Mouse (Mus musculus): Measurements from ENCODE around the gene Gm17093. TPM values are rescaled to one million over a fixed set of nuclear protein-coding genes. Genes with fewer than 3 reads are reported as not detected.
"Not testable (repeated sequence)": the region's sequence is repeated elsewhere in the genome, so short reads cannot be mapped to it uniquely, and the experiment has no call there.

Gm17093 gene
- not detected in 2 replicates for polyA plus RNA-seq (2012; rRNA removed)
- not detected in 2 replicates for polyA plus RNA-seq (2014; fragmentation: Nextera tagmentation; extraction: Ambion mirVana)

GRCm38 (mm10) chr14:44517976-44518375 lies at the start of gene Gm17093:
Gm17093 (plus strand) TSS chr14:44518276.
- ATAC-seq (ENCODE audit: low FRiP score, low read depth); H3K27me3 ChIP-seq (ENCODE audit: control insufficient read depth, insufficient read depth, low read length); H3K4me1 ChIP-seq (ENCODE audit: control insufficient read depth, insufficient read depth, low read length); H3K27ac ChIP-seq (replicated peaks; ENCODE audit: low read depth, low read length); H3K4me2 ChIP-seq (replicated peaks; ENCODE audit: low read depth, low read length, severe bottlenecking); H3K9ac ChIP-seq (ENCODE audit: low read depth, low read length, severe bottlenecking); DNase-seq (ENCODE audit: low spot score); H3K4me3 ChIP-seq (replicated peaks; ENCODE audit: low read length); H3K9me3 ChIP-seq (ENCODE audit: control insufficient read depth, low read length); H3K36me3 ChIP-seq (ENCODE audit: control insufficient read depth, insufficient read depth, low read length): not testable (repeated sequence)
- WGBS = 80% methylated on average over 5 of the region's 5 CpGs

GRCm38 (mm10) chr14:44492163-44492562 lies 25.9 kb upstream of the Gm17093 start, which contains the start of gene BC061237:
BC061237 (plus strand) TSS chr14:44492463.
- not testable (repeated sequence) for H3K4me2 ChIP-seq (replicated peaks; ENCODE audit: low read depth, low read length, severe bottlenecking); H3K9me3 ChIP-seq (ENCODE audit: control insufficient read depth, low read length); ATAC-seq (ENCODE audit: low FRiP score, low read depth); H3K27ac ChIP-seq (replicated peaks; ENCODE audit: low read depth, low read length); H3K4me1 ChIP-seq (ENCODE audit: control insufficient read depth, insufficient read depth, low read length); H3K27me3 ChIP-seq (ENCODE audit: control insufficient read depth, insufficient read depth, low read length); H3K36me3 ChIP-seq (ENCODE audit: control insufficient read depth, insufficient read depth, low read length); H3K9ac ChIP-seq (ENCODE audit: low read depth, low read length, severe bottlenecking); DNase-seq (ENCODE audit: low spot score); H3K4me3 ChIP-seq (replicated peaks; ENCODE audit: low read length)
- WGBS = 100% methylated on average over 1 of the region's 1 CpGs

GRCm38 (mm10) chr14:44547961-44548360 lies 29.9 kb downstream of the Gm17093 start:
- not testable (repeated sequence) for H3K4me2 ChIP-seq (replicated peaks; ENCODE audit: low read depth, low read length, severe bottlenecking); H3K27me3 ChIP-seq (ENCODE audit: control insufficient read depth, insufficient read depth, low read length); ATAC-seq (ENCODE audit: low FRiP score, low read depth); H3K4me1 ChIP-seq (ENCODE audit: control insufficient read depth, insufficient read depth, low read length); H3K36me3 ChIP-seq (ENCODE audit: control insufficient read depth, insufficient read depth, low read length); H3K4me3 ChIP-seq (replicated peaks; ENCODE audit: low read length); H3K27ac ChIP-seq (replicated peaks; ENCODE audit: low read depth, low read length); H3K9me3 ChIP-seq (ENCODE audit: control insufficient read depth, low read length); H3K9ac ChIP-seq (ENCODE audit: low read depth, low read length, severe bottlenecking); DNase-seq (ENCODE audit: low spot score)
- WGBS = 77% methylated on average over 3 of the region's 5 CpGs

Other genes starting within 250 kb of the Gm17093 start
- gene Gm8220, start 232.7 kb upstream of the Gm17093 start, polyA plus RNA-seq (2012; rRNA removed) = not detected in 2 replicates
- gene Gm8220, start 232.7 kb upstream of the Gm17093 start, polyA plus RNA-seq (2014; fragmentation: Nextera tagmentation; extraction: Ambion mirVana) = not detected in 2 replicates
- not detected in 2 replicates for gene Gm5930, start 179.7 kb upstream of the Gm17093 start, polyA plus RNA-seq (2012; rRNA removed)
- gene Gm5930, start 179.7 kb upstream of the Gm17093 start, polyA plus RNA-seq (2014; fragmentation: Nextera tagmentation; extraction: Ambion mirVana) = not detected in 2 replicates
- gene Gm8229, start 152.9 kb upstream of the Gm17093 start, polyA plus RNA-seq (2012; rRNA removed) = not detected in 2 replicates
- not detected in 2 replicates for gene Gm8229, start 152.9 kb upstream of the Gm17093 start, polyA plus RNA-seq (2014; fragmentation: Nextera tagmentation; extraction: Ambion mirVana)
- gene Gm3371, start 107.6 kb upstream of the Gm17093 start, polyA plus RNA-seq (2012; rRNA removed) = not detected in 2 replicates
- gene Gm3371, start 107.6 kb upstream of the Gm17093 start, polyA plus RNA-seq (2014; fragmentation: Nextera tagmentation; extraction: Ambion mirVana) = not detected in 2 replicates
- gene Gm8232, start 84.6 kb upstream of the Gm17093 start, polyA plus RNA-seq (2012; rRNA removed) = not detected in 2 replicates
- gene Gm8232, start 84.6 kb upstream of the Gm17093 start, polyA plus RNA-seq (2014; fragmentation: Nextera tagmentation; extraction: Ambion mirVana) = not detected in 2 replicates
- not detected in 2 replicates for gene BC061237, start 25.8 kb upstream of the Gm17093 start, polyA plus RNA-seq (2012; rRNA removed)
- gene BC061237, start 25.8 kb upstream of the Gm17093 start, polyA plus RNA-seq (2014; fragmentation: Nextera tagmentation; extraction: Ambion mirVana) = not detected in 2 replicates
- gene Gm8247, start 64.9 kb downstream of the Gm17093 start, polyA plus RNA-seq (2012; rRNA removed) = not detected in 2 replicates
- not detected in 2 replicates for gene Gm8247, start 64.9 kb downstream of the Gm17093 start, polyA plus RNA-seq (2014; fragmentation: Nextera tagmentation; extraction: Ambion mirVana)
- gene Gm5624, start 109.7 kb downstream of the Gm17093 start, polyA plus RNA-seq (2012; rRNA removed) = not detected in 2 replicates
- gene Gm5624, start 109.7 kb downstream of the Gm17093 start, polyA plus RNA-seq (2014; fragmentation: Nextera tagmentation; extraction: Ambion mirVana) = not detected in 2 replicates
- gene Gm8257, start 188.2 kb downstream of the Gm17093 start, polyA plus RNA-seq (2012; rRNA removed) = not detected in 2 replicates
- gene Gm8257, start 188.2 kb downstream of the Gm17093 start, polyA plus RNA-seq (2014; fragmentation: Nextera tagmentation; extraction: Ambion mirVana) = not detected in 2 replicates
- not detected in 2 replicates for gene Gm8267, start 232.1 kb downstream of the Gm17093 start, polyA plus RNA-seq (2012; rRNA removed)
- not detected in 2 replicates for gene Gm8267, start 232.1 kb downstream of the Gm17093 start, polyA plus RNA-seq (2014; fragmentation: Nextera tagmentation; extraction: Ambion mirVana)